Mouse (Mus musculus) lung, postnatal 10 days (tissue): Measurements from ENCODE around the gene Esrp2.
A peak's percentile ranks its signal among the peaks of the same experiment; 100 is the strongest.

ENCODE experiments used
- DNase-seq: peaks from one replicate; pipeline ENCODE4 v3.0.0; 2021

Gene Esrp2

GRCm38 (mm10) chr8:106146014-106146413, 9.2 kb upstream of the Esrp2 start:
- no peak for DNase-seq

GRCm38 (mm10) chr8:106145331-106145730, 8.6 kb upstream of the Esrp2 start:
- peak; percentile 63 for DNase-seq

DNA sequence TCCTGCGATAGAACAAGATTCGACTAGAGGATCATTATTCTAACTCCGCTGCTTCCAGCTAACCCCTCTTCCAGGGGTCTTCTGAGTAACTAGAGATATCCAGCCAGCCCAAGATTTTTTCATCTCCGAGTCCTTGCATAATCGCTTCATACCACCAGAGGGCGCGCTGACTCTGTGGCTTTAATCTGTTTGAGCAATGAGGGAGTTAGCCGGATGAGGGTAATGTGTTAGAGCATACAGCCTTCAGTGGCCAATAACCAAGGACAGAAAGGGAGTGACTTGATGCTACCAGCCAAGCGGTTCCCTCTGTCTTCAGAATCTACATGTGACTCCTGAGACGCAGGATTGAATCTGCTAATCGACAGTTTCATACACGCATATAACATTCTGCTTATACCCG, 4.0 kb upstream of the Esrp2 start:
- peak; percentile 90 for DNase-seq

DNA sequence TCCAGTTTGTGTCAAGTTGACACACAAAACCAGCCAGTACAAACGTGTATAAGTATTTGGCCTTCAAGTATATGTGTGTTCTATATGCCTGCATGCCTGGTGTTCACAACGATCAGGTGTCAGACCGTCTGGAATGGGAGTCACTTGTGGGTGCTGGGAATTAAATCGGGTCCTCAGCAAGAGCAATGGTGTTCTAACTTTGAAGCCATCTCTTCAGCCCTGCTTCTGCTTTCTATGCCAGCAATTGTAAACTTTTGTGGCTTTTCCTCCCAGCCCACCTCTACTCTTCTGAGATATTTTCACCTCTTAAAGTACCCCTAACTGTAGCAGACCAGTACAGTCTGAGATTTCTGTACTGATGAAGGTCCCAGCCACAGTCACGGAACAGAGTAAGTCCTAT, 3.4 kb upstream of the Esrp2 start:
- DNase-seq, result no peak

DNA sequence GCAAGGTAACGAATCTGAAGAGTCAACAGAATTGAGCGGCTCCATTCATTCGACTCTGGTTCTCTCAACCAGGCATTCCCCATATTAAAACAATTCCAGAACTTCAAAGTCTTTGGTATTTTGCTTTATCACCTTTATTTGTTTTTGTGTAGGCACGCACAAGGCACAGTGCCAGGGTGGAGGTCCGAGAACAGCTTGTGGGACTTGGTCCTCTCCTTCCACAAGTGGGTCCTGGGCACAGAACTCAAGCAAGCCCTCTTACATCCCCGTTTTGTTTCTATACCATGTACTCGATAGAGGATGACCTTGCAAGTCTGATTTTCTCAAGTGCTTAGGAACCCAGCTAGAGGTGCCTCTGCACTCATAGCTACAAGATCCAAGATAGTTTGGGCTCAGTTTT, 1.8 kb upstream of the Esrp2 start:
- DNase-seq, result no peak

DNA sequence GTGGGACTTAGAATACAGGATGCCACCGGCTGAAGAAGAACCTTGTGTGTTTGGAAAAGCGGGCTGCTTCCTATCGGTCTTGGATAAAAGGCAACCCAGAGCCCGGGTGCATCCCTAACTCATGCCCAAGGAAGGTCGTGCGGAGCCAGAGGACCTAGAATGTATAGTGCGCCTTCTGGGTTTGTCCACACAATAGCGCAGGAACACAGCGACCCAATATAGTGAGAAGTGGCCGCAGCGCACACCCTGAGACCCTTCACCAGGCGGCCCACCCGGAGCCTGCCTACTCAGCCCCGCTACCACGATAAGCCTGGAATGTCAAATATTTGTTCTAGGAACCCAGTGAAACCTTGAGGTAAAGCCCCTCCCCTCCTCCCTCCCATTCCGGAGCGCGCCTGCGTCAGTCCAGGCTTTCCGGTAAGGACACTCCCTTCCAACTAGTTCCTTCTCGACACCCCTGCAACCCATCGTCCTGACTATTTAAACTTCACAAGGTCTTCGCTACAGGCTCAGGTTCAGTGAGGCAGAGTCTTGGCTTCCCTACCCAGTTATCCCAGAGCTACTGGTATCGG, 1.2 kb upstream of the Esrp2 start:
- peak; percentile 87 for DNase-seq

DNA sequence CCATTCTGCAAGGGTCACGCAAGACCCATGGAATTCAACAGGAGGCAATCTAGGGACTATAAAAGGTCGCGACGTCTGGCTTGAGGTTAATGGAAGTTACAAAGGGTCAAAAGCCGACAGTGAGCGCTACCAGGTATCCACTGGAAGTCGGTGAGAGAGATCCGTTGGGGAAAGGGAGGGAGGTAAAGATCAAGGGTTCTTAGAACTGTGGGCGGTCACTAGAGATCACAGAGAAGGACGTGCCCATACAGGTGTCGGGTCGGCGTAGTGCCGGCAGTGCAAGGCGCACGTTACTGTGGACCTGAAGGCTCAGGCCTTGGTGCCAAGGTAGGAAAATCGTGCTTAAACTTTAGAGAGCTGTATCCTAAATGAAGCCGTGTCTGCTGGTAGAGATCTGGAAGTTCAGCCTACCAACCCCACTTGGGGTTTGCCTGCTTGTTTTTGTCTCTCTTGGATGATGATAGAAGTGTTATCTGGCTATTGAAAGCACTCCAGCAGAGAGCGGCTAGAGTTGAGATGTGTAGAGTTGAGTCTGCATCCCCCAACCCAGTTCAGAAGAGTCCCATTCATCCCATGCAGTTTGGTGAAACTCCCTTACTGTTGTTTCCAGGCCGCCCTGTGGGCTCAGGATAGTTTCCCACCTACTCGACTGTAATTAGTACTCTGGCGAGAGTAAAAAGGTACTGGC, 588 bp upstream of the Esrp2 start:
- peak; percentile 44 for DNase-seq

DNA sequence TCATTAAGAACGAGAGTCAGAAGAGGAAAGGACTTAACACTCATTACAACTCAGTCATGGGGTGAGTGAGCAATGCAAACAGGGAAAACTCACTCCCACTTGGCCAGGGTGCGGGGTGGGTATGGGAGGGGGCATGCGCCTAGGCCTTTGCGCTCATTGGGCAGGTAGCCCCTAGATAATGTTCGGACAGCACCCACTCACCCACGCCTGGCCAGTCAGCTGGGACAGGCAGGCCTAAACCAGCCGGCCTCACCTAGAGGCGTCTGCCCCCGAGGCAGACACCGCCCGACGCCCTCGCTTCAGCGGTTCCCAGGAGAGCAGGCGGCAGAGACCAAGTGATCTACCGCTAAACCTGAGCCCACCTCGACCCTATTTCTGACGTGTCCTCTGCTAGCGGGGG, 1.1 kb downstream of the Esrp2 start:
- DNase-seq, result peak; percentile 53

- DNase-seq, result peak; percentile 92
These were observed 1.8 kb downstream of the Esrp2 start for GRCm38 (mm10) chr8:106134751-106135571.

DNA sequence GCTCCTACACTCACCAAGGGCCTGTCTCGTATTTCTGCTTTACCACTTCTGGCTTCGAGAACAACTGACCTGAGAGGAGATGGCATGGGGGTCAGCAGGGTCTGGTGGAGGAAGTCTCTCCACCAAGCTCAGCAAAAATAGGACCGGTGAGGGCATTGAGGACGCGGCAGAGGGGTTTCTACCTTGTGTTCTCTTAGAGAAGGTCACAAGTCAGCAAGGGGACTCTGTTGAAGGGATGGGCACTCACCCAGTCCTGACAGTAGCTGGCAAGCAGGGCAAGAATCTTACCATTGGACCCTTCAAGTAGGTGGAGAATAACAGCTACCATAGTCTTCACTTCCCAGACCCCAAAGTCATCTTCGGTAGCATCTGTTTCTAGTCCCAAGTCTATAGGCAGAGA, 2.8 kb downstream of the Esrp2 start:
- no peak for DNase-seq

DNA sequence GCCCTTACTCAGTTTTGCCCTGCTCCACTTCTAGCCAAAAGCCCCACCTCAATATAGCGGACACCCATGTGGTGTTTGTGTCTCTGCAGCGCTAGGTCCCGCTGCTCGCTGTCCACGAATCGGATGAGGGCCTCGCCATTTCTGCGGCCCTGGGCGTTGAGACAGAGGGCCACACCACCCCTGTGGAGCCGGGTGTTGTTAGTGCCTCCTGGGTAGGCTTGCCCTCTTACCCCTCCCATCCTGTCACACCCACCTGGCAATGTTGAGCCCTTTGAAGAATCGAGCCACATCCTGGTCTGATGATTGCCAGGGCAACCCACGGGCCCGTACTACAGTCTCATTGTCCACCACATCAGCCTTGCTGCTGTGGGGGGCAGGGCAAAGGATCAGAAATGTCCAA, 3.2 kb downstream of the Esrp2 start:
- DNase-seq, result no peak

DNA sequence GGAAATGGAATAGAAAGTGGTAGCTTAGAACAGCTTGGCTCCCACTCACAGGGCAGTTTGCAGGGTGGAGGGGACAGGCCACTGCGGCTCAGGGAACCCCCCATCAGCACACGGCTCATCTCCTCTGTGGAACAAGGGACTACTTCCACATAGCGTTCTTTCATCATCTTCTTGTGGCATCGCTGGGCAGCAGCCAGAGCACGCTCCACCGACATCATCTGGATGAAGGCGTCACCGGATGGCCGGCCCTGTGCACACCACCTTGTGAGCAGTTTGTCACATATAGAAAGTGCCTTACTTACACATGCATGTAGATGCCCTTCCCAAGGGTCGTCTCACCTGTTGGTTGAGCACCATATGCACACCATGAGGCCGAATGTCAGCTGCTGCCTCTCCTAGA, 4.4 kb downstream of the Esrp2 start:
- no peak for DNase-seq

DNA sequence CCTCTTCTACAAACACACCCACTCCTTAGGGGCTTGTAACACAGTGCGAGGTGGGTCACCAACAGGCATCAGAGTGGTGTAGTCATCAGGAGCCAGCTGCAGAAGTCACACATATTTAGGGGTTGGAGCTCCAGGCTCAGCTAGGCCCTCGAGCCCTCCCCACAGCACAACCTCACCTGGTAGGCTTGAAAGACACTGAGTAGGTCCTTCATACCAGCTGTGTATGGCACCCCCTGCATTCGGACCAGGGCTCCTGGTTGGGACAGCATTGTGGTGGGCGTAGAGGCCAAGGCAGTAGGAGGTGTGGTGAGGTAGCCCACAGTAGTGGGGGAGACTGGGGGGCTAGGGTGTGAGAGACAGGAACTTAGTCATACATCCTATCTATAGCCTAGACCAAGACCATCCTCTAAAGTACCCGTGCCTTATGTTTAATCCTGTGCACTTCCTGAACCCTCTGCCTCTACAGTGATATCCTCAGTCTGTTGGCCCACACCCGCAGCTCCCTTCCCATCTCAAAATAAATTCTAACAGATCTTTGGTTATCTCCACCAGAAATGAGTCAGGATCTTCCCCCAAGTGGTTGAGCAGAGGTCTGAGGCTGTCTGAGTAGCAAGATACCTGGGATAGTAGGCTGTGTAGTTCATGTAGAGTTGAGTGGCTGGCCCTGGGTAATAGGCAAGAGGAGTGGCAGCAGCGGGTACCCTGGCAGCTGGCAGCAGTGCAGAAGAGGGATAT, 5.1 kb downstream of the Esrp2 start:
- DNase-seq, result no peak

- DNase-seq, result no peak
These were observed 5.8 kb downstream of the Esrp2 start for GRCm38 (mm10) chr8:106131021-106131420.

DNA sequence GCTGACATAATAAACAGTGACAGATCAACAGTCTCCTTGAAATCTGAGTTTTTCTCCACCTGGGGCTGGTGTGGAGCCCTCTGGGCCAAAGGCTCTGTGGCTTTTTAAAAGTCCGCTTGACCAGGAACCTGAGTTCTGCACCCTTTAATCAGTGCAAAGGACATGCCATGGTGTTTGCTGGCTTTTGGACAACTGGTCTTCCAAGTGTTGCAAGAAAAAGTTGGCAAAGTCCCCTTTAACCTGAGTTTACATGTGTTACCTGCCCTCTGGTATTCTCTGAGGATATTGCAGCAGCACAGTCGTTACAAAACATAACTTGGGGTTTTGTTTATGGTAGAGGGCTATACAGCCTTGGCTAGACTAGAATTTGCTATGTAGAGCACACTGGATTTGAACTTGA, 6.3 kb downstream of the Esrp2 start:
- DNase-seq, result no peak

GRCm38 (mm10) chr8:106129997-106130396, 6.8 kb downstream of the Esrp2 start:
- DNase-seq, result no peak

- DNase-seq, result no peak
These were observed 7.4 kb downstream of the Esrp2 start for GRCm38 (mm10) chr8:106129232-106129930.

DNA sequence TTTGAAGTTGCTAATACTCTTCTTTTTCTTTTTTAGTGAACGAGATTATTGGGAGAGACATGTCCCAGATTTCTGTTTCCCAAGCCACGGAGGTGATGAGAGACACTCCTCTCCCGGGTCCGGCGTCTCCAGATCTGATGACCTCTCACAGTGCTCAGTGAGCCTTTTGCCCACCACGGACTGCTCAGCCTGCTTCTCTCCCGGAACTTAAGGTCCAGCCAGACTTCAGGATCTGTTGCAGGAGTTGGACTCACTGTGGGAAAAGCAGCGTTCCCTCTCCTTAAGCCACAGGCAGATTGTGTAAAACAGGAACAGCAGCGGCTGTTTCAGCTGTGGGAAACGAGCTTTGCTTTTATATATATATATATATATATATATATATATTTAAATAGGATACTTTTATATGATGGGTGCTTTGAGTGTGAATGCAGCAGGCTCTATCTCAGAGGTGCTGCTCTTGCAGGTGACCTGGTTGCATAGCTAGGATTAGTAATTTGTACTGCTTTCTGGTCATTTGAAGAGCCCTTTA, 8.8 kb downstream of the Esrp2 start:
- no peak for DNase-seq

- DNase-seq, result no peak
These were observed 9.7 kb downstream of the Esrp2 start for GRCm38 (mm10) chr8:106127054-106127453.

GRCm38 (mm10) chr8:106126055-106126454, 10.7 kb downstream of the Esrp2 start:
- DNase-seq, result no peak

GRCm38 (mm10) chr8:106123443-106123842, 13.3 kb downstream of the Esrp2 start:
- no peak for DNase-seq

- DNase-seq, result peak; percentile 45
These were observed 20.9 kb downstream of the Esrp2 start for GRCm38 (mm10) chr8:106115897-106116296.

DNA sequence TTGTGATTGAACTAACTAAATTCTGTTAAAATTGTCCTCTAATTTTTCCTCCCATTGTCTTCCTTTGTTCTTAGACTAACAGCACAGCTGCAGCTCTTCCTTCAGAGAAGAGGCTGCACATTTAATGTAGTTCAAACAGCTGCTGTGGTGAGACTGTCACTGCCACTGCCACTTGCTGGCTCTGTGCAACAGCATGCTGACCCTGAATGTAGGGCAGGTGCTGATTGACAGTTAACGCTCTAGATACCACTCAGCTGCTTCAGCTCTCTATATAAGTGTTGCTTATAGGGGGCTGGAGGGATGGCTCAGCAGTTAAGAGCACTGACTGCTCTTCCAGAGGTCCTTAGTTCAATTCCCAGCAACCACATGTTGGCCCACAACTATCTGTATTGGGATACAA, 24.3 kb downstream of the Esrp2 start:
- no peak for DNase-seq
